Mouse (Mus musculus) neural tube, embryonic 11.5 days (tissue): ENCODE data around the gene Hc. TPM values are rescaled to one million over a fixed set of nuclear protein-coding genes. Genes with fewer than 3 reads are reported as not detected.

ENCODE experiments used
- polyA plus RNA-seq: library from polyadenylated mRNA; unstranded; fragments of >200 nt; fragmentation: Nextera tagmentation; extraction: Ambion mirVana; gene quantifications from 2 replicates; pipeline ENCODE4 v1.2.1, GENCODE M21; 2014

Hc gene
- polyA plus RNA-seq, 1 experiment from 2014 or later, result not detected

Other genes starting within 250 kb of the Hc start
- gene Fbxw2, start 235.1 kb downstream of the Hc start, polyA plus RNA-seq, result 64.8 and 67.5 TPM in 2 replicates
- not detected in 2 replicates for gene Gm34653, start 228.4 kb downstream of the Hc start, polyA plus RNA-seq
- gene Cutal, start 187.0 kb downstream of the Hc start, polyA plus RNA-seq, result not detected in 2 replicates
- gene Psmd5, start 186.5 kb downstream of the Hc start, polyA plus RNA-seq, result 130 and 133 TPM in 2 replicates
- 1.9 and 2.1 TPM in 2 replicates for gene Phf19, start 147.4 kb downstream of the Hc start, polyA plus RNA-seq
- gene Traf1, start 99.7 kb downstream of the Hc start, polyA plus RNA-seq, result 0.23 TPM in 1 of 2 replicates, not detected in the other
- 0.18 TPM in 1 of 2 replicates, not detected in the other for gene AI182371, start 40.1 kb upstream of the Hc start, polyA plus RNA-seq
- gene Cntrl, start 48.1 kb upstream of the Hc start, polyA plus RNA-seq, result 21.9 and 24.3 TPM in 2 replicates
- 248 and 271 TPM in 2 replicates for gene Rab14, start 139.7 kb upstream of the Hc start, polyA plus RNA-seq
- gene Gsn, start 194.9 kb upstream of the Hc start, polyA plus RNA-seq, result 30.6 and 36.0 TPM in 2 replicates